Mouse (Mus musculus) cerebellum, adult 11 months (tissue): ENCODE data around the gene Ddx39.

ENCODE experiments used
- DNase-seq: peaks from one replicate; pipeline ENCODE4 v3.0.0; 2022

The Ddx39 gene

GRCm38 (mm10) chr8:83738949-83739710, 24.2 kb downstream of the Ddx39 start:
- DNase-seq, result no peak

- DNase-seq, result no peak
Measured at GRCm38 (mm10) chr8:83739711-83740468, 24.9 kb downstream of the Ddx39 start.

- no peak for DNase-seq
Measured at GRCm38 (mm10) chr8:83740586-83740975, 25.6 kb downstream of the Ddx39 start.

- no peak for DNase-seq
Measured at GRCm38 (mm10) chr8:83740976-83741741, 26.2 kb downstream of the Ddx39 start, which contains the start of gene Adgre5. Gene Adgre5, minus strand, starts transcription at chr8:83741326.

GRCm38 (mm10) chr8:83741849-83742655, 27.1 kb downstream of the Ddx39 start:
- no peak for DNase-seq

- DNase-seq, result no peak
Measured at GRCm38 (mm10) chr8:83742968-83743367, 28.0 kb downstream of the Ddx39 start.

- no peak for DNase-seq
Measured at GRCm38 (mm10) chr8:83744070-83744469, 29.1 kb downstream of the Ddx39 start.

- no peak for DNase-seq
Measured at GRCm38 (mm10) chr8:83747661-83748346, 32.8 kb downstream of the Ddx39 start.

GRCm38 (mm10) chr8:83748708-83749107, 33.7 kb downstream of the Ddx39 start:
- DNase-seq, result no peak

- no peak for DNase-seq
Measured at GRCm38 (mm10) chr8:83749265-83749664, 34.3 kb downstream of the Ddx39 start.

- DNase-seq, result no peak
Measured at GRCm38 (mm10) chr8:83754149-83754548, 39.2 kb downstream of the Ddx39 start.

- no peak for DNase-seq
Measured at GRCm38 (mm10) chr8:83756273-83756672, 41.3 kb downstream of the Ddx39 start.

- DNase-seq, result no peak
Measured at GRCm38 (mm10) chr8:83757084-83757607, 42.2 kb downstream of the Ddx39 start.

GRCm38 (mm10) chr8:83758298-83758697, 43.3 kb downstream of the Ddx39 start:
- no peak for DNase-seq

- DNase-seq, result no peak
Measured at GRCm38 (mm10) chr8:83759231-83759759, 44.3 kb downstream of the Ddx39 start.

- DNase-seq, result no peak
Measured at GRCm38 (mm10) chr8:83764116-83764515, 49.1 kb downstream of the Ddx39 start.

GRCm38 (mm10) chr8:83764717-83765116, 49.7 kb downstream of the Ddx39 start:
- no peak for DNase-seq

GRCm38 (mm10) chr8:83765663-83766062, 50.7 kb downstream of the Ddx39 start:
- no peak for DNase-seq

GRCm38 (mm10) chr8:83767442-83767841, 52.5 kb downstream of the Ddx39 start:
- no peak for DNase-seq

- DNase-seq, result no peak
Measured at GRCm38 (mm10) chr8:83768526-83768925, 53.5 kb downstream of the Ddx39 start.

- no peak for DNase-seq
Measured at GRCm38 (mm10) chr8:83769720-83770119, 54.7 kb downstream of the Ddx39 start.
